Mouse (Mus musculus) lung, adult 2 months (tissue): Measurements from ENCODE around the gene Heyl.

Experiments used
- CTCF ChIP-seq: fragments of 200-500 bp; IDR thresholded peaks from 2 replicates; pipeline ENCODE4 v1.5.1; 2011; ENCODE audit warnings: mild to moderate bottlenecking, low read length, control low read depth; ENCODE audit not compliant: insufficient read depth
- POLR2A ChIP-seq: fragments of 200-500 bp; IDR thresholded peaks from 2 replicates; pipeline ENCODE4 v1.6.1; 2011; ENCODE audit warnings: low read depth, mild to moderate bottlenecking, control low read depth, low read length, borderline replicate concordance; ENCODE audit errors: extremely low read depth

DNA sequence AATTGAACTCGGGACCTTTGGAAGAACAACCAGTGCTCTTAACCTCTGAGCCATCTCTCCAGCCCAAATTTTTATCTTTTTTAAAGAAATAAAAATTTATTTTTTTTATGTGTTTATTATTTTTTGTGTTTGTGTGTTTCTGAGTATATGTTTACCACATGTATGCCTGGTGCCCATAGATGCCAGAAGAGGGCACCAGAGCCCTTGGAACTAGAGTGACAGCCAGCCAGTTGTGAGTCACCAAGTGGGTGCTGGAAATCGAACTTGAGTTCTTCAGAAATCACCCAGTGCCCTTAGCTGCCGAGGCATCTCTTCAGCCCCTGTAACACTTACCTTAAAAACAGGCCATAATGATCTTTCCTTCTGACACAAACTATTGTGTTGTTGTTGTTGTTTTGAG lies 37.7 kb downstream of the Heyl start:
- TF ChIP-seq POLR2A (no peak), CTCF (no peak)
